Mouse (Mus musculus): Measurements from ENCODE around the gene Wdr77. TPM values are rescaled to one million over a fixed set of nuclear protein-coding genes. Genes with fewer than 3 reads are reported as not detected.
"Not testable (repeated sequence)": the region's sequence is repeated elsewhere in the genome, so short reads cannot be mapped to it uniquely, and the experiment has no call there.

Wdr77 gene
- 52.7 and 54.4 TPM in 2 replicates for polyA plus RNA-seq (2015; fragmentation: Nextera tagmentation; extraction: Ambion mirVana)

- peak; percentile 98 for ATAC-seq (ENCODE audit: low FRiP score, low TSS enrichment)
- H3K9ac ChIP-seq (ENCODE audit: low read length): peak within 1 kb of the TSS; percentile 97
- H3K4me2 ChIP-seq (replicated peaks; ENCODE audit: low read depth): peak within 1 kb of the TSS; percentile 87
- under 1% methylated on average over 49 of the region's 52 CpGs for WGBS
- H3K4me3 ChIP-seq (ENCODE audit: low read depth, low read length): peak within 1 kb of the TSS; percentile 93
- peak; percentile 99 for DNase-seq (ENCODE audit: low spot score)
- H3K27ac ChIP-seq (replicated peaks): peak within 1 kb of the TSS; percentile 95
- no peaks in the 10 kb centered on the region for H3K9me3 ChIP-seq (ENCODE audit: control insufficient read depth, low read length)
- peak; percentile 100 for TF ChIP-seq EP300 (optimal IDR thresholded peaks at IDR 0.05)
- TF ChIP-seq CTCF (IDR thresholded peaks at IDR 0.05; ENCODE audit: low read depth): no peak
- H3K4me1 ChIP-seq (replicated peaks; ENCODE audit: control insufficient read depth, insufficient read depth): peaks cover 7% of the 10 kb centered on the region; the same call in 1 of the 2 replicates
- H3K27me3 ChIP-seq (ENCODE audit: control insufficient read depth, insufficient read depth, low read length): no peaks in the 10 kb centered on the region
- peaks cover 3% of the 10 kb centered on the region; the same call in 1 of the 2 replicates for H3K36me3 ChIP-seq (ENCODE audit: control insufficient read depth, insufficient read depth, low read length)
These were observed at the start of gene Wdr77 for GRCm38 (mm10) chr3:105958974-105959580. Gene Wdr77, plus strand, starts transcription at chr3:105959369.

GRCm38 (mm10) chr3:105910519-105911190 is 48.5 kb upstream of the Wdr77 start:
- Histone ChIP-seq H3K9me3 (ENCODE audit: control insufficient read depth, low read length) (no peaks in the 10 kb centered on the region), H3K27me3 (ENCODE audit: control insufficient read depth, insufficient read depth, low read length) (no peaks in the 10 kb centered on the region), H3K36me3 (ENCODE audit: control insufficient read depth, insufficient read depth, low read length) (no peaks in the 10 kb centered on the region), H3K4me2 (replicated peaks; ENCODE audit: low read depth) (no peak overlapping the region), H3K4me3 (ENCODE audit: low read depth, low read length) (no peak overlapping the region), H3K9ac (ENCODE audit: low read length) (no peak overlapping the region), H3K27ac (replicated peaks) (no peak overlapping the region), H3K4me1 (replicated peaks; ENCODE audit: control insufficient read depth, insufficient read depth) (no peaks in the 10 kb centered on the region)
- ATAC-seq (ENCODE audit: low FRiP score, low TSS enrichment) (no peak), DNase-seq (ENCODE audit: low spot score) (no peak)
- TF ChIP-seq EP300 (optimal IDR thresholded peaks at IDR 0.05) (no peak), CTCF (IDR thresholded peaks at IDR 0.05; ENCODE audit: low read depth) (no peak)
- 81% methylated on average over 11 of the region's 11 CpGs for WGBS

GRCm38 (mm10) chr3:105912097-105912880 is 46.9 kb upstream of the Wdr77 start:
- H3K4me2 ChIP-seq (replicated peaks; ENCODE audit: low read depth): no peak overlapping the region
- H3K9me3 ChIP-seq (ENCODE audit: control insufficient read depth, low read length): no peaks in the 10 kb centered on the region
- WGBS: 56% methylated on average over 9 of the region's 9 CpGs
- no peak for TF ChIP-seq EP300 (optimal IDR thresholded peaks at IDR 0.05)
- TF ChIP-seq CTCF (IDR thresholded peaks at IDR 0.05; ENCODE audit: low read depth): no peak
- no peak overlapping the region for H3K4me3 ChIP-seq (ENCODE audit: low read depth, low read length)
- H3K27ac ChIP-seq (replicated peaks): no peak overlapping the region
- ATAC-seq (ENCODE audit: low FRiP score, low TSS enrichment): no peak
- H3K27me3 ChIP-seq (ENCODE audit: control insufficient read depth, insufficient read depth, low read length): no peaks in the 10 kb centered on the region
- DNase-seq (ENCODE audit: low spot score): no peak
- no peaks in the 10 kb centered on the region for H3K36me3 ChIP-seq (ENCODE audit: control insufficient read depth, insufficient read depth, low read length)
- no peaks in the 10 kb centered on the region for H3K4me1 ChIP-seq (replicated peaks; ENCODE audit: control insufficient read depth, insufficient read depth)
- no peak overlapping the region for H3K9ac ChIP-seq (ENCODE audit: low read length)

- H3K9me3 ChIP-seq (ENCODE audit: control insufficient read depth, low read length): no peaks in the 10 kb centered on the region
- no peak overlapping the region for H3K27ac ChIP-seq (replicated peaks)
- no peak overlapping the region for H3K4me3 ChIP-seq (ENCODE audit: low read depth, low read length)
- DNase-seq (ENCODE audit: low spot score) (no peak), ATAC-seq (ENCODE audit: low FRiP score, low TSS enrichment) (no peak)
- no peak overlapping the region for H3K9ac ChIP-seq (ENCODE audit: low read length)
- H3K4me2 ChIP-seq (replicated peaks; ENCODE audit: low read depth): no peak overlapping the region
- TF ChIP-seq CTCF (IDR thresholded peaks at IDR 0.05; ENCODE audit: low read depth): no peak
- no peak for TF ChIP-seq EP300 (optimal IDR thresholded peaks at IDR 0.05)
- no peaks in the 10 kb centered on the region for H3K27me3 ChIP-seq (ENCODE audit: control insufficient read depth, insufficient read depth, low read length)
- WGBS: 46% methylated on average over 10 of the region's 10 CpGs
- H3K36me3 ChIP-seq (ENCODE audit: control insufficient read depth, insufficient read depth, low read length): no peaks in the 10 kb centered on the region
- no peaks in the 10 kb centered on the region for H3K4me1 ChIP-seq (replicated peaks; ENCODE audit: control insufficient read depth, insufficient read depth)
These were observed 45.1 kb upstream of the Wdr77 start for GRCm38 (mm10) chr3:105913839-105914681.

- no peak for ATAC-seq (ENCODE audit: low FRiP score, low TSS enrichment)
- no peak overlapping the region for H3K4me2 ChIP-seq (replicated peaks; ENCODE audit: low read depth)
- TF ChIP-seq CTCF (IDR thresholded peaks at IDR 0.05; ENCODE audit: low read depth) (no peak), EP300 (optimal IDR thresholded peaks at IDR 0.05) (no peak)
- no peak overlapping the region for H3K27ac ChIP-seq (replicated peaks)
- H3K4me3 ChIP-seq (ENCODE audit: low read depth, low read length): no peak overlapping the region
- no peaks in the 10 kb centered on the region for H3K27me3 ChIP-seq (ENCODE audit: control insufficient read depth, insufficient read depth, low read length)
- H3K9ac ChIP-seq (ENCODE audit: low read length): no peak overlapping the region
- no peaks in the 10 kb centered on the region for H3K36me3 ChIP-seq (ENCODE audit: control insufficient read depth, insufficient read depth, low read length)
- H3K4me1 ChIP-seq (replicated peaks; ENCODE audit: control insufficient read depth, insufficient read depth): no peaks in the 10 kb centered on the region
- no peaks in the 10 kb centered on the region for H3K9me3 ChIP-seq (ENCODE audit: control insufficient read depth, low read length)
- DNase-seq (ENCODE audit: low spot score): no peak
- WGBS: 30% methylated on average over 1 of the region's 1 CpGs
These were observed 43.9 kb upstream of the Wdr77 start for GRCm38 (mm10) chr3:105915281-105915680.

GRCm38 (mm10) chr3:105916455-105916854 is 42.7 kb upstream of the Wdr77 start:
- ATAC-seq (ENCODE audit: low FRiP score, low TSS enrichment); H3K4me2 ChIP-seq (replicated peaks; ENCODE audit: low read depth); H3K27me3 ChIP-seq (ENCODE audit: control insufficient read depth, insufficient read depth, low read length); H3K36me3 ChIP-seq (ENCODE audit: control insufficient read depth, insufficient read depth, low read length); H3K9me3 ChIP-seq (ENCODE audit: control insufficient read depth, low read length); DNase-seq (ENCODE audit: low spot score); H3K4me3 ChIP-seq (ENCODE audit: low read depth, low read length); H3K27ac ChIP-seq (replicated peaks); H3K9ac ChIP-seq (ENCODE audit: low read length); H3K4me1 ChIP-seq (replicated peaks; ENCODE audit: control insufficient read depth, insufficient read depth): not testable (repeated sequence)

All from stomach, postnatal 0 days (tissue).